Mouse (Mus musculus): ENCODE measurements at regions not wholly inside any gene's neighbourhood (a gene's known extent, or its start where the extent isn't known, plus 50 kb on each side); places are given as distances from the start of the nearest gene placed in this dataset.

GRCm38 (mm10) chr15:36346126-36346525, 661.4 kb downstream of the Zfp706 start:
- no peak for DNase-seq

GRCm38 (mm10) chr15:36345413-36345812, 662.2 kb downstream of the Zfp706 start:
- DNase-seq, result no peak

DNA sequence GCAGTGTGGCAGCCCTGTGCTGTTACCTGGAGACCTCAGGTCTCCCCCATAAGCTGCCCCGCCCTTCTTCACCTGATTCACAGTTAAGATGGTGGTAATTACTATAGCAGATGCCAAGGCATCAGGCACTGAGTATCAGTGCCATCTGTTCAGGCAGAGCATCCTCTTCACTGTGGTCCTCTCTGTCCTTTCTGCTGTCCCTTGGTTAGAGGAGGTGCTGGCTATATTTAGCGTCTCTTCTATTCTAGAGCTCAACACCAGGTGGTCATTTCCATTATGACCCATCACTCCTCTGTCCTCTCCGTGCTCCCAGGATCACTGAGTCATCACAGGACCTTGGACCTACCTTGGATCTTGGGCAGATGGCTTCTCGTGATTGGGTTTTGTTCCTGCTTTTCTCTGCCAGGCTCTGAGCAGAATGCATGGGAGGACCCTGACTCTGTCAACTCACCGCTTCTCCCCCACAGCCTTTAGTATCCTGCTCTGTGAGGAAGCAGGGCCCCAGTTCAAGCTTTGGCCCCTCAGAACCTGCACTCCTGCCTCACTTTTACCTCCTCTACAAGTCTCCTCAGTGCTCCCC, 667.5 kb downstream of the Zfp706 start:
- no peak for DNase-seq

DNA sequence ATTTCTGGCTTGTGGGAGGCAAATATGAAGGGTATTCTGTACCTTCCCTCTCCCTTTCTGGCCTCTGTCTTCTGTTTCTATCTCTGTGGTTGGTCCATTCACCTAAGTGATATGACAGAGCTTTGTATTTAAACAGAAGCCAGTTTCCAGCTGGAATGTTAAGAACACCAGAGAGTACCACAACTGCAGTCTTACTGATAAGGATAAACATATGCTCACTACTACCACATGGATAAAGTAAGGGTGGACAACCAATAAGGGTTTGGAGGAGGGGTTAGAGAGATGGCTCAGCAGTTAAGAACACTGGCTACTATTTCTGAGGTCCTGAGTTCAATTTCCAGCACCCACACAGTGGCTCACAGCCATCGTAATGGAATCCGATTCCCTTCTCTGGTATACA, 668.8 kb downstream of the Zfp706 start:
- no peak for DNase-seq

GRCm38 (mm10) chr15:36336857-36337256, 670.7 kb downstream of the Zfp706 start:
- no peak for DNase-seq

GRCm38 (mm10) chr15:36335116-36335515, 672.5 kb downstream of the Zfp706 start:
- no peak for DNase-seq

GRCm38 (mm10) chr15:36334436-36335113, 673.0 kb downstream of the Zfp706 start:
- DNase-seq, result no peak

- DNase-seq, result no peak
Observed at GRCm38 (mm10) chr15:36333857-36334256, 673.7 kb downstream of the Zfp706 start.

GRCm38 (mm10) chr15:36333265-36333664, 674.3 kb downstream of the Zfp706 start:
- DNase-seq, result no peak
